Mouse (Mus musculus): ENCODE results near the gene Hdac11.

Hdac11 gene

GRCm38 (mm10) chr6:91137343-91137956 lies 19.0 kb upstream of the Hdac11 start:
- no peak for DNase-seq

GRCm38 (mm10) chr6:91139846-91140245 lies 16.6 kb upstream of the Hdac11 start:
- peak; percentile 83 to 87 for DNase-seq

GRCm38 (mm10) chr6:91145056-91145455 lies 11.4 kb upstream of the Hdac11 start:
- DNase-seq, result no peak

GRCm38 (mm10) chr6:91145572-91145971 lies 10.9 kb upstream of the Hdac11 start:
- no peak for DNase-seq

- DNase-seq, result peak; percentile 46 to 62
These were observed 9.9 kb upstream of the Hdac11 start for GRCm38 (mm10) chr6:91146443-91147151.

- no peak for DNase-seq
These were observed 9.2 kb upstream of the Hdac11 start for GRCm38 (mm10) chr6:91147152-91147770.

- no peak for DNase-seq
These were observed 3.4 kb upstream of the Hdac11 start for GRCm38 (mm10) chr6:91152892-91153548.

- peak; percentile 47 to 58 for DNase-seq
These were observed 2.9 kb upstream of the Hdac11 start for GRCm38 (mm10) chr6:91153549-91154064.

GRCm38 (mm10) chr6:91154685-91155084 lies 1.8 kb upstream of the Hdac11 start:
- no peak for DNase-seq

GRCm38 (mm10) chr6:91155286-91155685 lies 1.2 kb upstream of the Hdac11 start:
- DNase-seq, result no peak

GRCm38 (mm10) chr6:91156062-91156461 lies 403 bp upstream of the Hdac11 start:
- no peak for DNase-seq

- no peak for DNase-seq
These were observed 739 bp downstream of the Hdac11 start for GRCm38 (mm10) chr6:91157237-91157570.

GRCm38 (mm10) chr6:91159047-91159446 lies 2.6 kb downstream of the Hdac11 start:
- no peak for DNase-seq

GRCm38 (mm10) chr6:91160399-91160798 lies 3.9 kb downstream of the Hdac11 start:
- DNase-seq, result peak; percentile 55 to 70

- DNase-seq, result no peak
These were observed 4.5 kb downstream of the Hdac11 start for GRCm38 (mm10) chr6:91160976-91161375.

GRCm38 (mm10) chr6:91161506-91162235 lies 5.2 kb downstream of the Hdac11 start:
- DNase-seq, result no peak

GRCm38 (mm10) chr6:91162314-91162713 lies 5.8 kb downstream of the Hdac11 start:
- no peak for DNase-seq

- DNase-seq, result no peak
These were observed 6.9 kb downstream of the Hdac11 start for GRCm38 (mm10) chr6:91163195-91163911.

- no peak for DNase-seq
These were observed 8.1 kb downstream of the Hdac11 start for GRCm38 (mm10) chr6:91164584-91164983.

GRCm38 (mm10) chr6:91165210-91165609 lies 8.7 kb downstream of the Hdac11 start:
- peak; percentile 76 to 77 for DNase-seq

- no peak for DNase-seq
These were observed 11.4 kb downstream of the Hdac11 start for GRCm38 (mm10) chr6:91167828-91168227.

- DNase-seq, result no peak
These were observed 12.7 kb downstream of the Hdac11 start for GRCm38 (mm10) chr6:91169129-91169528.

Measured in kidney, postnatal 4 days (tissue).